Mouse (Mus musculus): Measurements from ENCODE around the gene Exoc4.

Gene Exoc4

GRCm38 (mm10) chr6:33310486-33310885 is 61.6 kb downstream of the Exoc4 start:
- no peak for DNase-seq

GRCm38 (mm10) chr6:33322849-33323248 is 74.0 kb downstream of the Exoc4 start:
- DNase-seq: no peak

DNA sequence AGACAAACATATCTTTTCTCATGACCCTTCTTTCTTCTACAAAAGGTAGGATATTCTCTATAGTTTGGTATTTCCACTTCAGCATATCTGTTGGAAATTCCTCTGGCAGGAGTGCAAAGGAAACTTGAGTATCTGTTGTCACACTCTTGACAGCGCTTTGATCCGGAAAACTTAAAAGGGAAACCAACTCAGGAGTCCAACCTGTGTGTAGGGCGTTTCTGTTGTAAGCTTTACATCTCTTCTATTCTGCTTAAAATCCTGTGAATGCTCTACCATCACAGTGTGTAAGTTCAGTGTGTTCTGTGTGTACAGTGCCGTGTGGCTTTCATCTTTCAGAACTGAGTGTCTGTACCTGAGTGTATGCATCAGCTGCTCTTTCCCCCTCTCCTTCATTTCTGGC is 74.5 kb downstream of the Exoc4 start:
- DNase-seq: no peak

GRCm38 (mm10) chr6:33328326-33328725 is 79.4 kb downstream of the Exoc4 start:
- no peak for DNase-seq

DNA sequence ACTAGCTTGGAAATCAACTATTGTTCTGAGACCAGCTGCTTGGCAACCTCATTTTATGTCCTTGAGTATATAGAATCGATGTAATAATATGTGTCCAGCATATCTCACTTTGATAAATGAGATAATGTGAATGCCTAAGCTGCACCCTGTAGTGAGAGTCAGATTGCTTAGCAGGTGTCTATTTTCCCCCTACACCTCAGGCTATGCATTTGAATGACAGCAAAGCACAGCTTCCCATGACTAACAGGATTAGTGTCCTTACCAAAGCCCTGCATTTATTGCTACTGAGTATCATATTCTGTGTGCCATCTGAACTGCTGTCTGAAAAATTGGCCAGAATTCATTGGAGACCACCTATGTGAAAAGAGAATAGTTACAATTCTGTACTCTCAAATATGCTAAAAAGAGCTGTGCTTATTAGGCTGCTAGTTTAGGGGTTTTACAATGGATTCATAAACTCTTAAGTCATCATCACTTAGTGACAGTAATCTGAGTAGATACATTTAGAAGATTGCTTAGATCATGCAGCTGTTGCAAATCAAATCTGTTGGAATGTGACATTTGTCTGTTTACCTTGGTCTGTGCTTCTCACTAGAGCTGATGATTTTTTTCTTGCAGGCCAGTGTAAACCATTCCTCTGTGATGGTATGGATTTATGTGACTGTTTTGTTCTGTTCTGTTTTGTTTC is 98.3 kb downstream of the Exoc4 start:
- no peak for DNase-seq

DNA sequence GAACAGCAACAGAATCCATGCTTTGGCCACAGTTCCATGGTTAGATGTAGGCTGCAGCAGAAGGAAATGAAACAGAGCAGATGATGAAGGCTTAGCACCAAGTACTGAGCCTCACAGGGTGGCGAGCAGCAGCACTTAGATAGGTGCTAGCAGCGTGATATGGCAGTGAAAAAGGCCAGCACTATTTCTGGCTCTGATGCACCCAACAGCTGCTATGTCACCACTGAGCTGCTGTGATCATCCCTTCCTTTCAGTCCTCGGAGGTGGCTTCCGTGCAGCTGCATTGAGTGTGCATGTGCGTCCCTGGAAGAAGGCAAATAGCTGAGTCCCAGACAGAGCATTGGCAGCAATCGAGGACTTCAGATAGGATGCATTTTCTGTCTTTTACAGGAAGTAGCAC is 112.7 kb downstream of the Exoc4 start:
- DNase-seq: no peak

DNA sequence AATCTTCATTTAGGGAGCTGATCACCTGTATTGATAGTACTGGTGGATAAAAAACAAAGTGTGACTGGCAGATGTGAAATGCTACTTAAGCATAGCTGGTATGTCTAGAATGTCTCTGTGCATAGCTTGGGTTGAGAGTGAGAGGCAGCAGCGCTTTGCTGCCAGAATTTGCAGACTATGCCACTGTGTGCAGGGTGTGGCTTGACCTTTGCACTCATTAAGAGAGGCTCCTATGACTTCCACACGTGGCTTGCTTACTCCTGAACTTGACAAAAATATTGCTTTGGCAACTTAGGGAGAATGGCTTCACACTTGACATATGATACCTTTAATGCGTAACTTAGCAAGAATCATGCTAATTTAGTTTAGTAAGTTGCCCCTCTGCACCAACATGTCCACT is 131.6 kb downstream of the Exoc4 start:
- peak; percentile 20 for DNase-seq

GRCm38 (mm10) chr6:33382176-33382575 is 133.3 kb downstream of the Exoc4 start:
- DNase-seq: no peak

- DNase-seq: no peak
Observed at GRCm38 (mm10) chr6:33392020-33392419, 143.1 kb downstream of the Exoc4 start.

DNA sequence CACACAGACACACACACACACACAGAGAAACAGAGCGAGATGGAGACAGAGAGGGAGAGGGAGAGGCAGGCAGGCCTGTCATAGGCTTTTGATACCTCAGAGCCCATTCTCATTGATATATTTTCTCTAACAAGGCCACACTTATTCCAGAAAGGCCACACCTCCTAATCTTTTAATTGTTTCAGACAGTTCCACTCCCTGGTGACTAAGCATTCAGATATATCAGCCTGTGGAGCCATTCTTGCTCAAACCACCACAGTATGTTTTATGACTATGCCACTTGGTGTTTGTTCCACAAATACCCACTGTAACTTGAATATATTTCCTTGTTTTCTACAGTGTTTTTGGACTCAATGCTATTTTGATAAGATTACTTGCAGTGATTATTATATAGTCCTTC is 150.6 kb downstream of the Exoc4 start:
- DNase-seq: no peak

DNA sequence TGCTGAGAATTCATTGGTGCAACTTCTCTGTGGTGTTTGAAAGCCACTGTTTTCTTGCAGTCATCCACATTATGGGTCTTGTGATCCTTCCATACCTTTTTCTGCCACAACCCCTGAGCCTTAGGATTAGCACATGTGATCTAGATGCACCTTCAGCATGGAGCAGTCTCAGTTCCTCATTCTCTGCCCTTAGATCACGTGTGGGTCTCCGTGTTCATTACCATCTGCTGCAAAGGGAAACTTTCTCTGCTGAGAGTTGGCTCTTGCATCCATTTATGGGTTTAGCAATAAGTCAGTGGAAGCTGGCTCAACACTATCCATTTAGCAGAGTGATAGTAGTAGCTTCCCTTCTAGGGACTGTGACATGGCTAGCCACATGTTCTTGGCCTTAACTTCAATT is 152.3 kb downstream of the Exoc4 start:
- DNase-seq: no peak

- DNase-seq: peak; percentile 14
Observed at GRCm38 (mm10) chr6:33405562-33406275, 156.8 kb downstream of the Exoc4 start.

DNA sequence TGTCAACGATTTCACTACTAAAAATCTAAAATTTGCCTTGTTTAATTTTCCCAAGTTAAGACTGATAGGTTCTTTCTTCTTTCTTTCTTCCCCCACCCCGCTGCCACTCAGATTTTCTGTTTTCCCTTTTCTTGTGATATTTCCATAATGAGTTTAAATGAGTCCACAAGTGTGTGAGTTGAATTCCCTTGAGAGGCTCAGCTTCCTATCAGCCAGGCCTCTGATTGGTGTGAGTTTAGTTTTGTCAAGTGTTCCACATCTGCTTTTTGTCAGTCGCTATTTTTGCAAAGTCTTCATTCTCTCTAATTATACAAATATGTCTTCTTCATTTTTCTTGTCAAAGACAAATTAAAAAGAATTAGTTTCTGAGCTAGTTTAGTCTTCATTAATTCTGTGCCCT is 160.7 kb downstream of the Exoc4 start:
- peak; percentile 10 for DNase-seq

DNA sequence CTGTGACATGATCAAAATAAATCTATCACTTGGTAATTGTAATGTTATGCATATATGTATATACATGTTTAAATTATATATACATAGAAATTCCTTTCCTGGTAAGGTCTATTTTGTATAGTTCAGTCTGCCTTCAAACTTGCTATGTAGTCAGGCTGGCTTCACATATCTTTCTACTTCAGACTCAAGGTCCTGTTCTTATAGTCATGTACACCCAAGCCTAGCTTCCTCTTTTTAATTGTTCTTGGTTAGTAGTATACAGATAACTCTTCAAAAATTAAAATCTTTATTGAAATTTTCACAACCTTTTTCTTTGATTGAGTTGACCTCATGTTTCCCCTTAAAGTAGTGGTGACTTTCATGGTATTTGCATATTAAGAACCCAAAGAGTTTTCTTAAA is 176.1 kb downstream of the Exoc4 start:
- no peak for DNase-seq

- no peak for DNase-seq
Observed at GRCm38 (mm10) chr6:33431207-33431787, 182.4 kb downstream of the Exoc4 start.

GRCm38 (mm10) chr6:33440508-33440907 is 191.6 kb downstream of the Exoc4 start:
- no peak for DNase-seq

GRCm38 (mm10) chr6:33453810-33454209 is 204.9 kb downstream of the Exoc4 start:
- DNase-seq: no peak

GRCm38 (mm10) chr6:33454354-33454753 is 205.5 kb downstream of the Exoc4 start:
- no peak for DNase-seq

- DNase-seq: no peak
Observed at GRCm38 (mm10) chr6:33455238-33455637, 206.4 kb downstream of the Exoc4 start.

- no peak for DNase-seq
Observed at GRCm38 (mm10) chr6:33464862-33465261, 216.0 kb downstream of the Exoc4 start.

GRCm38 (mm10) chr6:33465392-33465791 is 216.5 kb downstream of the Exoc4 start:
- DNase-seq: no peak

- no peak for DNase-seq
Observed at GRCm38 (mm10) chr6:33466168-33466839, 217.4 kb downstream of the Exoc4 start.

DNA sequence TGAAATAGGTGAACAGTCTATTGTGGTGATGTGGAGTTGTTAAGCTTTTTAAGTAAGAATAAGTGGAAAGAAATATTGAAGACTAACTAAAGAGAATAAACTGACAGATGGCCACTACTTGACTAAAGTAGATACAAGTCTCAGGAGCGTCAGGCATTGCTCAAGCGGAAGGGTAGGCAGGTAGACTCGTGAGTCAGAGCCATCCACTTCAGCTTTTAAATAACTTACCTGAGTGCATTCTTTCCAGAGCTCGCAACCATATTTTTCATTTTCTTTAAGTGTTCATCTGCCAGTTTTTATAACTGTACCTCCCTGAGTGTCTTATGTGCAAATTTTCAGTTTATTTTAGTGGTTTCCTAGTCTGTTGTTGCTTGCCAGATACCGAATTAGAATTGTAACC is 219.6 kb downstream of the Exoc4 start:
- DNase-seq: no peak

- no peak for DNase-seq
Observed at GRCm38 (mm10) chr6:33476134-33476533, 227.2 kb downstream of the Exoc4 start.

Data from kidney, postnatal 10 days (tissue).